Mouse (Mus musculus) erythroblast, embryonic 14.5 days (primary cell): ENCODE data around the gene Ppp1r2. TPM values are rescaled to one million over a fixed set of nuclear protein-coding genes. Genes with fewer than 3 reads are reported as not detected.

Source experiments
- H3K27me3 ChIP-seq: 2 replicates; pipeline ENCODE4 v1.6.1; 2012; ENCODE audit warnings: inconsistent platforms; ENCODE audit not compliant: control insufficient read depth
- H3K36me3 ChIP-seq: 2 replicates; pipeline ENCODE4 v1.6.1; 2012; ENCODE audit warnings: mild to moderate bottlenecking, inconsistent platforms; ENCODE audit not compliant: control insufficient read depth
- H3K4me1 ChIP-seq: 2 replicates; pipeline ENCODE4 v1.6.1; 2012; ENCODE audit warnings: inconsistent platforms; ENCODE audit not compliant: control insufficient read depth
- H3K4me3 ChIP-seq: replicated peaks from 2 replicates; pipeline ENCODE3; 2012; ENCODE audit warnings: moderate library complexity, mild to moderate bottlenecking, inconsistent platforms
- H3K9me3 ChIP-seq: 2 replicates; pipeline ENCODE4 v1.6.1; 2012; ENCODE audit warnings: low read length, inconsistent platforms, mixed read lengths; ENCODE audit not compliant: control insufficient read depth
- GATA1 ChIP-seq: IDR thresholded peaks from 2 replicates; pipeline ENCODE4 v1.6.1; 2012; ENCODE audit warnings: low read length, inconsistent platforms, mixed read lengths
- TAL1 ChIP-seq: IDR thresholded peaks from 3 replicates; pipeline ENCODE4 v1.6.1; 2012; ENCODE audit warnings: low read length, inconsistent platforms, mixed read lengths
- polyA plus RNA-seq: library from polyadenylated mRNA; stranded (reverse); fragments of >175 nt; gene quantifications from 2 replicates; pipeline ENCODE4 v1.2.3, GENCODE M21; 2012

Ppp1r2 gene
- polyA plus RNA-seq, 1 experiment = 9.7 TPM

GRCm38 (mm10) chr16:31313611-31314010, 38.5 kb upstream of the Ppp1r2 start:
- TF ChIP-seq TAL1 (no peak), GATA1 (no peak)
- Histone ChIP-seq H3K27me3 (no peaks in the 10 kb centered on the region), H3K36me3 (no peaks in the 10 kb centered on the region), H3K4me3 (no peak overlapping the region), H3K9me3 (no peaks in the 10 kb centered on the region), H3K4me1 (no peaks in the 10 kb centered on the region)

GRCm38 (mm10) chr16:31312296-31312695, 37.2 kb upstream of the Ppp1r2 start:
- Histone ChIP-seq H3K27me3 (no peaks in the 10 kb centered on the region), H3K36me3 (no peaks in the 10 kb centered on the region), H3K9me3 (no peaks in the 10 kb centered on the region), H3K4me3 (no peak overlapping the region), H3K4me1 (no peaks in the 10 kb centered on the region)
- TF ChIP-seq GATA1 = no peak
- TF ChIP-seq TAL1 = no peak

DNA sequence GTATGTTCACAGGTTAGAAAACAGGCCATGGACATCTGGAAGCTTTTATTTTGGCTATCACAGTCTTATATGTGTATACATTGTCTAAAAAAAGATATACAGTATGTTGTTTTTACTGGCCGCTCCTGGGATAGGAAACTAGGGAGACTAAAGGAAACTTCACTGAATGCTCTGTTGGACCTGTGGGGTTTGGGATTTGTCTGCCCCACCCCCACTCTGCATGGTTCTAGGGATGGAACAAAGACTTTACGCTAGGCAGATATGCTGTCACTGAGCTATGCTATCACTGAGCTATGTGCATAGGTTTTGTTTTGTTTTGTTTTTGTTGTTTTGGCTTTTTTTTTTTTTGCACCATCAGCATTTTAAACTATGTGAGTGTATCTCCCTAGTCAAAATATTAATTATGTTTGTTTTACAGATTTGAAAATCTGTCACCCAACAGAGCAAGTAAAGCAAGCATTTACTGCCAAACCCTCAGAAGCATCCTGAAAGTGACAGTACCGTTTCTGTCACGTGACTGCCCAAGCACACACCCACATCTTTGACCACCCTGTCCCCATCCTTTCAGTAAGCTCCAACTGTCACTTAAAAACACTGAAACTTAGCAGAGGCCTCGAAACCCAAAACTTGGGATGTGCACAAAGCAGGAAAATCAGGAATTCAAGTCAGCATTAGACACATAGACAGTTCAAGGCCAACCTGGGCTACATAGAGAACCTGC, 30.3 kb upstream of the Ppp1r2 start:
- H3K4me3 ChIP-seq = no peak overlapping the region
- H3K4me1 ChIP-seq = no peaks in the 10 kb centered on the region
- no peaks in the 10 kb centered on the region for H3K27me3 ChIP-seq
- no peaks in the 10 kb centered on the region for H3K9me3 ChIP-seq
- H3K36me3 ChIP-seq = no peaks in the 10 kb centered on the region
- no peak for TF ChIP-seq GATA1
- no peak for TF ChIP-seq TAL1

- no peak for TF ChIP-seq GATA1
- no peak for TF ChIP-seq TAL1
- H3K27me3 ChIP-seq = peaks cover 2% of the 10 kb centered on the region; the same call in 1 of the 2 replicates
- no peaks in the 10 kb centered on the region for H3K4me1 ChIP-seq
- H3K4me3 ChIP-seq = no peak overlapping the region
- no peaks in the 10 kb centered on the region for H3K9me3 ChIP-seq
- no peaks in the 10 kb centered on the region for H3K36me3 ChIP-seq
These were observed 28.2 kb upstream of the Ppp1r2 start for GRCm38 (mm10) chr16:31303276-31303675.

- no peak for TF ChIP-seq TAL1
- no peak for TF ChIP-seq GATA1
- Histone ChIP-seq H3K4me3 (no peak overlapping the region), H3K9me3 (no peaks in the 10 kb centered on the region), H3K4me1 (no peaks in the 10 kb centered on the region), H3K27me3 (peaks cover 2% of the 10 kb centered on the region; the same call in 1 of the 2 replicates), H3K36me3 (no peaks in the 10 kb centered on the region)
These were observed 25.9 kb upstream of the Ppp1r2 start for GRCm38 (mm10) chr16:31300883-31301532.

DNA sequence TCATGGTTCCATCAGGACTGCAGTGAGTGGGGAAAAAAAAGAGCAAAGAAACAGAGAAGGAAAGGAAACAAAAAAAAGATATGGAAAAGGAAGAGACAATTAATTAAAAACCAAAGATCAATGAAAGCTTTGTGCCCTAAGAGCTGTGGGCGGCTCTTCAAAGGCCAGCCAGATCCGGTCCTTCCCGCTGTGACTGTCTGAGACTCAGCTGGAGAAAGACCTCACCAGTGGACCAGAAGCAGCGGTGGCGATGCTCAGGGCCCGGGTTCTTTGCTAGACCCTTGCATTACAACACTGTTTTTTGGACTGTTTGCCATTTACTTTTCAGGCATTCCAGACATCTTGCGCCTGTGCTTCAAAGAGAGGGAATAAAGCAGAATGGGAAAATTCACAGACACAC, 25.4 kb upstream of the Ppp1r2 start:
- no peaks in the 10 kb centered on the region for H3K9me3 ChIP-seq
- H3K4me3 ChIP-seq = no peak overlapping the region
- TF ChIP-seq GATA1 (no peak), TAL1 (no peak)
- H3K27me3 ChIP-seq = peaks cover 2% of the 10 kb centered on the region; the same call in 1 of the 2 replicates
- no peaks in the 10 kb centered on the region for H3K4me1 ChIP-seq
- no peaks in the 10 kb centered on the region for H3K36me3 ChIP-seq

DNA sequence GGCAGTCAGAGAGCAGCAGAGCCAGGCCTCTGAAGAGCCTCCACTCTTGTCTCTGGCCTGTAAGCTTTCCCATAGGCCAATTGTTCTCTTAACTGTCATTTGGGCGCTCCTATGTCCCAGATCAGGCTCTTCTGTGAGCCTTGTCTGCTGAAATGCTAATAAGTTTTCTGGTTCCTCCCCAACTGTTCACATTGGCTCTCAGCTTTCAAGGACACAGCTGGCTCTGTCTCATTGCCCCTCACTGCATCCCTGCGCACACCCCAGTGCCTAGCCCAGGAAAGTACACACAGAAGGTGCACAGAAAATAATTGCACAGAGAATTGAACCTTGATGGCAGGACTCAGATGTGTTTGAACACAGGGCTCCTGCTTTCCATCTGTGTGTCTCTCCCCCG, 24.9 kb upstream of the Ppp1r2 start:
- TF ChIP-seq TAL1 (no peak), GATA1 (no peak)
- Histone ChIP-seq H3K4me3 (no peak overlapping the region), H3K36me3 (no peaks in the 10 kb centered on the region), H3K4me1 (no peaks in the 10 kb centered on the region), H3K27me3 (peaks cover 2% of the 10 kb centered on the region; the same call in 1 of the 2 replicates), H3K9me3 (no peaks in the 10 kb centered on the region)

DNA sequence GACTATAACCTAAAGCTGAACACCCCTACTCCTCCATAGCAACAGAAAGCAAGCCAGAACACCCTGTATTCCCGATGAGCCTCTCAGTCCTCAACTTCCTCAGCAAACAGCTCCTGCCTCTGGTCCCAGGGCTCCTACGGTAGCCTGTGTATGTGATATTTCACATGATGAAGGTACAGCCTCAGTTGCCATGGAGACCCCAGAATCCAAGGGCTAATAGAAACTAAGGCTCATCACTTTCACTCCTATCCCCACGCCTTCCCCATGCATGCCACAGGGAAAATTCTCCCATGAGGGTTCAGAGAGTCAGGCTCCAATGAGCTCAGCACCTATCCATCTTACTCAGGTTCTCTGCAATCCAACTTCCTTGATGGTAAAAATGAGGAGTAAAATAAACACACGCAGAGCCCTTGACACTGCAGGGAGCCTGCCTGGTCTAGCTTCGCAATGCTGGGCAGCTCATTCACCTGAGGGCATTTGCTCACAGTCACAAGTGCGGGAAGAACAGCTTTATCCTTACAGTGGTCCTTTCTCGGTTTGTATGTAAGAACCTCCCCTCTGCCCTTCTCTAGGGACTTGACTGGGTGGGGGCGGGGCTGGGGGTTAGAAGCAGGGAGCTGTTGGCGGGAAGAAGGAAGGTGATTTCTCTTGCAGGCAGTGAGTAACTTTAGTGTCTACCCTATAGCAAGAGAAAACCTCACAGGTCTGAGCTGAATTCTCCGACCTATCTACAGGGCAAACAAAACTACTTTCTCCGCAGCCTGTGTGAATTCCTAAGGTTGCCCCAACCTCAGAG, 24.3 kb upstream of the Ppp1r2 start:
- TF ChIP-seq GATA1 (no peak), TAL1 (no peak)
- Histone ChIP-seq H3K36me3 (no peaks in the 10 kb centered on the region), H3K4me1 (no peaks in the 10 kb centered on the region), H3K9me3 (no peaks in the 10 kb centered on the region), H3K4me3 (no peak overlapping the region), H3K27me3 (peaks cover 2% of the 10 kb centered on the region; the same call in 1 of the 2 replicates)

DNA sequence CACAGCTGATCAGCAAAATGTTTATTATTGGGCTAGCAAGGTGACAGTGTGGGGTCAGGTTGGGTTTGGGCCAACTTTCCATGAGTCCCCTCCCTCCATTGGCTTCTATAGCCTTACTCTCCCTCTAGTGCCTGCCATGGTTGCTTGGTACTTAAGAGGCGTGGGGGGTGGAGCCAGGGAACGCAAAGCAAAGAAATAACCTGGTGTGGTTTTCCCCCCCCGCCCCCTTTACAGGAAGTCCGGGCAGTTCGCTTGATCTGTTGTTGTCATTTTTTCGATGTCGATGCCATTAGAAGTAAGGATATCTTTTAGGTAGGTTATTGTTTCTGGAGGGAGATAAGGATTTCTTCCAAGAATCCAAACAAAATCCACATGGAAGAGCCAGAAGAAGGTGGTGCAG, 22.0 kb upstream of the Ppp1r2 start:
- no peak for TF ChIP-seq GATA1
- TF ChIP-seq TAL1 = no peak
- Histone ChIP-seq H3K9me3 (no peaks in the 10 kb centered on the region), H3K4me3 (no peak overlapping the region), H3K4me1 (no peaks in the 10 kb centered on the region), H3K36me3 (no peaks in the 10 kb centered on the region), H3K27me3 (peaks cover 2% of the 10 kb centered on the region; the same call in 1 of the 2 replicates)
